Mouse (Mus musculus) heart, embryonic 14.5 days (tissue): ENCODE data around the gene Zdhhc22. TPM values are rescaled to one million over a fixed set of nuclear protein-coding genes. Genes with fewer than 3 reads are reported as not detected.

Experiments used
- ATAC-seq: fragments of 200-750 bp; cut with Nextera tagmentation; 2 replicates; pipeline ENCODE4 v1.8.0; 2017; ENCODE audit warnings: low read depth, moderate TSS enrichment; ENCODE audit not compliant: insufficient number of reproducible peaks, insufficient read depth, low FRiP score
- H3K27ac ChIP-seq, 2 experiments: fragments of 200-500 bp in 1 of 2; fragments of 300-500 bp in 1 of 2; sonication (generic) in 1 of 2; replicated peaks in 1 of 2; 2 replicates each; pipeline ENCODE4 v1.5.1; 2012 to 2014; ENCODE audit warnings: low read depth in 2 of 2, low read length in 2 of 2, control low read depth in 1 of 2, mild to moderate bottlenecking in 1 of 2, mixed read lengths in 1 of 2; ENCODE audit not compliant: control insufficient read depth in 1 of 2, insufficient read depth in 1 of 2
- H3K27me3 ChIP-seq: fragments of 300-500 bp; sonication (generic); 2 replicates; pipeline ENCODE4 v1.6.1; 2014; ENCODE audit warnings: mild to moderate bottlenecking, low read length, control low read depth; ENCODE audit not compliant: control insufficient read depth, insufficient read depth
- H3K36me3 ChIP-seq: fragments of 300-500 bp; sonication (generic); 2 replicates; pipeline ENCODE4 v1.6.1; 2014; ENCODE audit warnings: mild to moderate bottlenecking, control low read depth, low read length, mixed read lengths; ENCODE audit not compliant: control insufficient read depth, insufficient read depth
- H3K4me1 ChIP-seq, 2 experiments: fragments of 200-500 bp in 1 of 2; fragments of 300-500 bp in 1 of 2; sonication (generic) in 1 of 2; 2 replicates each; pipeline ENCODE4 v1.6.1; 2012 to 2014; ENCODE audit warnings: low read length in 2 of 2, control low read depth in 1 of 2, mixed read lengths in 1 of 2; ENCODE audit not compliant: control insufficient read depth in 2 of 2, insufficient read depth in 2 of 2
- H3K4me2 ChIP-seq: fragments of 300-500 bp; sonication (generic); 2 replicates; pipeline ENCODE4 v1.6.1; 2014; ENCODE audit warnings: mild to moderate bottlenecking, low read length
- H3K4me3 ChIP-seq, 2 experiments: fragments of 200-500 bp in 1 of 2; fragments of 300-500 bp in 1 of 2; sonication (generic) in 1 of 2; 2 replicates each; pipeline ENCODE4 v1.5.1; 2012 to 2014; ENCODE audit warnings: low read length in 2 of 2, mild to moderate bottlenecking in 2 of 2, control low read depth in 1 of 2, low read depth in 1 of 2, moderate library complexity in 1 of 2; ENCODE audit not compliant: control insufficient read depth in 1 of 2, insufficient read depth in 1 of 2
- H3K9ac ChIP-seq: fragments of 300-500 bp; sonication (generic); 2 replicates; pipeline ENCODE4 v1.6.1; 2014; ENCODE audit warnings: mild to moderate bottlenecking, low read length
- H3K9me3 ChIP-seq: fragments of 300-500 bp; sonication (generic); 2 replicates; pipeline ENCODE4 v1.6.1; 2016; ENCODE audit warnings: low read length, control low read depth; ENCODE audit not compliant: control insufficient read depth
- WGBS: fragments of 180-500 bp; shearing (Covaris S2); extraction: QIAGEN DNeasy Blood & Tissue Kit; methylation state at CpG from one replicate; pipeline ENCODE4 v1.1.7; 2014; 5-methylcytosine and 5-hydroxymethylcytosine counted together
- microRNA-seq: library from miRNA; unstranded; fragments of <30 nt; microRNA quantifications from one replicate; pipeline ENCODE4, GENCODE M21; 2016
- polyA plus RNA-seq: library from polyadenylated mRNA; unstranded; fragments of >200 nt; fragmentation: Nextera tagmentation; extraction: Ambion mirVana; gene quantifications from 2 replicates; pipeline ENCODE4 v1.2.1, GENCODE M21; 2014

Gene Zdhhc22
- polyA plus RNA-seq, 1 experiment from 2014 or later = 0.09 TPM

DNA sequence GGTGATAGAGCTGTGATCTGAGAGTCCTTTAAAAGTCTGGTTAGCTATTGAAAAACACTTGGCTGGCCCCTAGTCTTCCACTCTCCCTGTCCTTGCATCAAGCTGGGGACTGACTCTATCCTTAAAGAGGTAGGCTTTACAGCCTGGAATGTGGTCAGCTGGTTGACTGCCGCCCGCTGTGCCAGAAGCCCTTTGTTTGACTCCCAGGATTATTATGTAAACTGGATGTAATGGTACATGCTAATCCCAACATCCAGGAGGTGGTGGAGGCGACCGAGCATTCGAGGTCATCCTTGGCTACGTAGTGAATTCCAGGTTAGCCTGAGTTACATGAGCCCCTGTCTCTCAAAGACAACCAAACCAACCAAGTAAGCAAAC lies 57.7 kb downstream of the Zdhhc22 start:
- H3K27ac ChIP-seq = no peak overlapping the region
- WGBS = 44% methylated on average over 6 of the region's 6 CpGs
- H3K36me3 ChIP-seq = no peaks in the 10 kb centered on the region
- H3K9ac ChIP-seq = no peak overlapping the region
- no peak overlapping the region for H3K4me2 ChIP-seq
- peaks cover 9 to 11% of the 10 kb centered on the region in 2 experiments; a peak in 3 of 4 replicates for H3K4me1 ChIP-seq
- ATAC-seq = no peak
- no peaks in the 10 kb centered on the region for H3K27me3 ChIP-seq
- H3K4me3 ChIP-seq = no peak overlapping the region
- H3K9me3 ChIP-seq = 0 out of 2 replicates have a peak, but pooled peaks cover 2% of the 10 kb centered on the region

GRCm38 (mm10) chr12:86931919-86932574 lies 58.2 kb downstream of the Zdhhc22 start:
- Histone ChIP-seq H3K9ac (no peak overlapping the region), H3K4me1 (peaks cover 9 to 10% of the 10 kb centered on the region in 2 experiments; a peak in 2 of 4 replicates), H3K27me3 (no peaks in the 10 kb centered on the region), H3K4me2 (no peak overlapping the region), H3K27ac (no peak overlapping the region), H3K4me3 (no peak overlapping the region), H3K9me3 (0 out of 2 replicates have a peak, but pooled peaks cover 2% of the 10 kb centered on the region), H3K36me3 (no peaks in the 10 kb centered on the region)
- WGBS = 18% methylated on average over 7 of the region's 7 CpGs
- ATAC-seq = no peak

GRCm38 (mm10) chr12:86930934-86931729 lies 59.1 kb downstream of the Zdhhc22 start:
- H3K9ac ChIP-seq = no peak overlapping the region
- peaks cover 9% of the 10 kb centered on the region in 2 experiments; a peak in 2 of 4 replicates for H3K4me1 ChIP-seq
- no peak overlapping the region for H3K27ac ChIP-seq
- 82% methylated on average over 6 of the region's 6 CpGs for WGBS
- H3K4me2 ChIP-seq = no peak overlapping the region
- no peak overlapping the region for H3K4me3 ChIP-seq
- no peak for ATAC-seq
- no peaks in the 10 kb centered on the region for H3K36me3 ChIP-seq
- no peaks in the 10 kb centered on the region for H3K27me3 ChIP-seq
- 0 out of 2 replicates have a peak, but pooled peaks cover 2% of the 10 kb centered on the region for H3K9me3 ChIP-seq

Small RNA genes within 50 kb of the gene (microRNA-seq; reads per million reads assigned to microRNA genes)
- gene Gm25847 = not detected

Other genes with a start within 250 kb of the Zdhhc22 start
- gene Irf2bpl, start 105.6 kb downstream of the Zdhhc22 start, polyA plus RNA-seq = 32.8 and 36.1 TPM in 2 replicates
- 26.6 and 27.1 TPM in 2 replicates for gene Cipc, start 43.4 kb downstream of the Zdhhc22 start, polyA plus RNA-seq
- gene Tmem63c, start 30.9 kb upstream of the Zdhhc22 start, polyA plus RNA-seq = 0.05 and 0.35 TPM in 2 replicates
- 0.27 and 0.28 TPM in 2 replicates for gene Ngb, start 112.1 kb upstream of the Zdhhc22 start, polyA plus RNA-seq
- 39.3 and 42.7 TPM in 2 replicates for gene Gstz1, start 156.7 kb upstream of the Zdhhc22 start, polyA plus RNA-seq
- 13.5 and 14.1 TPM in 2 replicates for gene Pomt2, start 157.5 kb upstream of the Zdhhc22 start, polyA plus RNA-seq
- gene Samd15, start 209.3 kb upstream of the Zdhhc22 start, polyA plus RNA-seq = 0.55 and 0.89 TPM in 2 replicates
- 1.8 and 2.5 TPM in 2 replicates for gene Tmed8, start 210.0 kb upstream of the Zdhhc22 start, polyA plus RNA-seq
- gene Noxred1, start 248.3 kb upstream of the Zdhhc22 start, polyA plus RNA-seq = 0.42 and 0.63 TPM in 2 replicates